Comparison of ENCODE assay signal across 9 mouse cellular contexts in genomic region chr15:10840621-10841034, GRCm38 (mm10).
DNase-seq lines count a peak whose midpoint lies in the region; ATAC-seq lines count a peak whose summit lies in the region.
"Had no signal": no experiment of that assay in that cellular context is flagged by ENCODE, and none has a peak within 500 bp of the region (broad histone marks: within the 10 kb centered on the region; RNA-seq: fewer than 3 reads in every experiment).

No protein-coding gene starts in this region.

- no peaks in the 10 kb centered on the region for H3K36me3 ChIP-seq in lung, embryonic 16.5 days (ENCODE audit: control insufficient read depth, insufficient read depth, low read length)
- no peaks in the 10 kb centered on the region for H3K36me3 ChIP-seq in stomach, embryonic 15.5 days
- no peaks in the 10 kb centered on the region for H3K36me3 ChIP-seq in neural tube, embryonic 15.5 days

- WGBS in lung, embryonic 16.5 days: 58% methylated on average over 4 of the region's 4 CpGs
- 52% methylated on average over 4 of the region's 4 CpGs for WGBS in stomach, embryonic 15.5 days
- WGBS in neural tube, embryonic 15.5 days: 77% methylated on average over 4 of the region's 4 CpGs

- H3K4me1 ChIP-seq in lung, embryonic 16.5 days (replicated peaks; ENCODE audit: control insufficient read depth, insufficient read depth, low read length): peaks cover 5% of the 10 kb centered on the region
- 0 out of 2 replicates have a peak, but pooled peaks cover 6% of the 10 kb centered on the region for H3K4me1 ChIP-seq in stomach, embryonic 15.5 days
- no peaks in the 10 kb centered on the region for H3K4me1 ChIP-seq in neural tube, embryonic 15.5 days

- no peak overlapping the region for H3K4me2 ChIP-seq in lung, embryonic 16.5 days (ENCODE audit: low read depth, low read length)
- no peak overlapping the region for H3K4me2 ChIP-seq in stomach, embryonic 15.5 days
- no peak overlapping the region for H3K4me2 ChIP-seq in neural tube, embryonic 15.5 days

- no peak overlapping the region for H3K4me3 ChIP-seq in lung, embryonic 16.5 days (ENCODE audit: low read length)
- no peak overlapping the region for H3K4me3 ChIP-seq in stomach, embryonic 15.5 days (replicated peaks)
- H3K4me3 ChIP-seq in neural tube, embryonic 15.5 days (replicated peaks): no peak overlapping the region

- DNase-seq in lung, postnatal 14 days: no peak
- peak; percentile 47 to 75 for DNase-seq in frontal cortex, postnatal 10 days (ENCODE audit: low spot score in 2 of 2)
- peak; percentile 87 for DNase-seq in layer of hippocampus, adult 9-11 months
- DNase-seq in thymus, adult 18-20 months: no peak
- no peak for DNase-seq in gastrocnemius, postnatal 4 days (ENCODE audit: low spot score in 2 of 2)

- no peak overlapping the region for H3K27ac ChIP-seq in lung, embryonic 16.5 days (ENCODE audit: low read length)
- H3K27ac ChIP-seq in stomach, embryonic 15.5 days: no peak overlapping the region
- H3K27ac ChIP-seq in neural tube, embryonic 15.5 days (replicated peaks): no peak overlapping the region

- peak; percentile 77 for ATAC-seq in lung, embryonic 16.5 days (ENCODE audit: low read depth)
- ATAC-seq in stomach, embryonic 15.5 days (ENCODE audit: insufficient read depth, low FRiP score, low read depth): peak; percentile 39; the same call in 1 of the 2 replicates
- no peak for ATAC-seq in neural tube, embryonic 15.5 days (ENCODE audit: low FRiP score)
- ATAC-seq: Patski had no signal

- no peaks in the 10 kb centered on the region for H3K27me3 ChIP-seq in lung, embryonic 16.5 days (ENCODE audit: control insufficient read depth, insufficient read depth, low read depth, low read length)
- H3K27me3 ChIP-seq in stomach, embryonic 15.5 days (replicated peaks): no peaks in the 10 kb centered on the region
- no peaks in the 10 kb centered on the region for H3K27me3 ChIP-seq in neural tube, embryonic 15.5 days (replicated peaks)
- H3K27me3 ChIP-seq: Patski had no signal

- H3K9ac ChIP-seq in lung, embryonic 16.5 days (ENCODE audit: low read length): no peak overlapping the region
- H3K9ac ChIP-seq in stomach, embryonic 15.5 days: no peak overlapping the region
- no peak overlapping the region for H3K9ac ChIP-seq in neural tube, embryonic 15.5 days (replicated peaks)

- no peaks in the 10 kb centered on the region for H3K9me3 ChIP-seq in lung, embryonic 16.5 days (ENCODE audit: control insufficient read depth, low read length)
- no peaks in the 10 kb centered on the region for H3K9me3 ChIP-seq in stomach, embryonic 15.5 days
- no peaks in the 10 kb centered on the region for H3K9me3 ChIP-seq in neural tube, embryonic 15.5 days (replicated peaks)

Comparison
In these comparisons a context has a peak if more than half of its experiments do, and no peak if none do; other contexts are left out.
1. DNase-seq: peak in frontal cortex, postnatal 10 days (2 of 2) and layer of hippocampus, adult 9-11 months (single experiment); none in lung, postnatal 14 days (single experiment), thymus, adult 18-20 months (0 of 2) and gastrocnemius, postnatal 4 days (0 of 2).